Mouse (Mus musculus) limb, embryonic 11.5 days (tissue): Measurements from ENCODE around the gene Mybph. TPM values are rescaled to one million over a fixed set of nuclear protein-coding genes. Genes with fewer than 3 reads are reported as not detected.

Experiments
- ATAC-seq: fragments of 200-750 bp; cut with Nextera tagmentation; 2 replicates; pipeline ENCODE4 v1.8.0; 2017; ENCODE audit warnings: low read depth; ENCODE audit not compliant: insufficient number of reproducible peaks, low FRiP score, low TSS enrichment
- DNase-seq: peaks from one replicate; pipeline ENCODE4 v3.0.0-alpha.2; 2015; ENCODE audit warnings: low spot score
- H3K27ac ChIP-seq: fragments of 300-500 bp; sonication (generic); replicated peaks from 2 replicates; pipeline ENCODE4 v1.5.1; 2014; ENCODE audit warnings: low read depth, mild to moderate bottlenecking, low read length
- H3K27me3 ChIP-seq: fragments of 300-500 bp; sonication (generic); 2 replicates; pipeline ENCODE4 v1.6.1; 2014; ENCODE audit warnings: mild to moderate bottlenecking, low read length, mixed read lengths; ENCODE audit not compliant: control insufficient read depth, insufficient read depth
- H3K36me3 ChIP-seq: fragments of 300-500 bp; sonication (generic); 2 replicates; pipeline ENCODE4 v1.6.1; 2014; ENCODE audit warnings: mild to moderate bottlenecking, low read length, moderate library complexity, mixed read lengths; ENCODE audit not compliant: control insufficient read depth, insufficient read depth
- H3K4me1 ChIP-seq: fragments of 300-500 bp; sonication (generic); 2 replicates; pipeline ENCODE4 v1.6.1; 2014; ENCODE audit warnings: low read length, mixed read lengths; ENCODE audit not compliant: control insufficient read depth, insufficient read depth
- H3K4me2 ChIP-seq: fragments of 300-500 bp; sonication (generic); 2 replicates; pipeline ENCODE4 v1.6.1; 2014; ENCODE audit warnings: low read depth, mild to moderate bottlenecking, moderate library complexity; ENCODE audit not compliant: severe bottlenecking
- H3K4me3 ChIP-seq: fragments of 300-500 bp; sonication (generic); 2 replicates; pipeline ENCODE4 v1.5.1; 2014; ENCODE audit warnings: low read depth, low read length
- H3K9ac ChIP-seq: fragments of 300-500 bp; sonication (generic); 2 replicates; pipeline ENCODE4 v1.6.1; 2014; ENCODE audit warnings: mild to moderate bottlenecking, low read length
- H3K9me3 ChIP-seq: fragments of 300-500 bp; sonication (generic); 2 replicates; pipeline ENCODE4 v1.6.1; 2016; ENCODE audit warnings: low read length; ENCODE audit not compliant: control insufficient read depth
- WGBS: fragments of 180-500 bp; shearing (Covaris S2); extraction: QIAGEN DNeasy Blood & Tissue Kit; methylation state at CpG from one replicate; pipeline ENCODE4 v1.1.7; 2014; 5-methylcytosine and 5-hydroxymethylcytosine counted together
- polyA plus RNA-seq: library from polyadenylated mRNA; unstranded; fragments of >200 nt; fragmentation: Nextera tagmentation; extraction: Ambion mirVana; gene quantifications from 2 replicates; pipeline ENCODE4 v1.2.1, GENCODE M21; 2014

Gene Mybph
- polyA plus RNA-seq, 1 experiment from 2014 or later: 4.8 TPM

DNA sequence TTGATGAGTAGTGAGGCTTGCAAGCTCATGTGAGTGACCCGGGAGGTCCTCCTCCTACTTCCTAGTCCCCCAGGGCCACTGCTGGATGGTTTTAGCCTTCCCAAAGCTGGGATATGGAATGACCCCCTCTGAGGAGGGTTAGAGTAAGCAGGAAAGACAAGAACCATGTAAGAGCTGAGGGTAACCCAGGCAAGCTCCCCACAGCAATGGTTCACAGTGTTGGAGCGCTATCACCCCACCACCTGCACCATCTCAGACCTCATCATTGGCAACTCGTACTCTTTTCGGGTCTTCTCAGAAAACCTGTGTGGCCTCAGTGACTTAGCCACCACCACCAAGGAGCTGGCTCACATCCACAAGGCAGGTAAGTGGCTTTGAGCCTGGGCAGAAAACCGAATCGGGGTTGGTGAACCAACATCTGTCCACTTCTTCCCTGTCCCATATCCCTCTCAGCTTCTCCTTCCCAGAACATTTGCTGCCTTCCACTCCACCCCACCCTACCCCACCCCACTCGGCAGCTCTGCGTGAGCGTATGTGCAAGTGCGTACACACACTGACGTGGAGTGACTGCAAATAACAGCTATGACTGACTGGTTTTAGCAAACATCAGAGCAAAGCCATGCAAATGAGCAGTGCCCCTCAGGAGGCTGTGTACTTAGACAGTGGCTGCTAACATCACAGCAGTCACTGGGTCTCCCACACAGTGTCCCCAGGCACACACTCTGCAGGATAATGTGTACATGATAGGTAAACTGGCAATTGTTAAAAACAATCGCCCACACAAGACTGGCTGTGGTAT is 5.1 kb downstream of the Mybph start:
- 88% methylated on average over 12 of the region's 12 CpGs for WGBS
- H3K4me3 ChIP-seq: no peak overlapping the region
- peaks cover 29% of the 10 kb centered on the region for H3K4me1 ChIP-seq
- no peak overlapping the region for H3K27ac ChIP-seq
- ATAC-seq (no peak), DNase-seq (no peak)
- H3K36me3 ChIP-seq: no peaks in the 10 kb centered on the region
- no peaks in the 10 kb centered on the region for H3K9me3 ChIP-seq
- H3K27me3 ChIP-seq: no peaks in the 10 kb centered on the region
- no peak overlapping the region for H3K9ac ChIP-seq
- H3K4me2 ChIP-seq: no peak overlapping the region

DNA sequence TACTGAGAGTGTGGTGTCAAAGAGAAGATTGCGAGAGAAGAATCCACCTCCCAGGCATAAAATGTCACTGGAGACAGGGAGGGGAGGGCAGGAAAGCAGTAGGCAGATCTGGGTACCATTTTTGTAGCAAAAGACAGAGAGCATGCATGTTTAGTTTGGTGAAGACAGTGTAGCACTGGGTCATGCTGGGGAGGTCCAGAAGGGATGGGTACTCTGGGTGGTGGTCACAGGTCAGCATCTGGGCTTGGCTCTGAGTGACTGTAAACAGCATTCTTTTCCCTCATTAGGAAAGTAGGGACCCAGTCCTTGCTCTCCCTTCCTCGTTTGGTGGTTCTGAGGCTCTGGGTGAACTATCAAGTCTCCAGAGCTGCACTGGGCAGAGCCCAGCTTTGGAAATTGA is 7.2 kb downstream of the Mybph start:
- Histone ChIP-seq H3K36me3 (no peaks in the 10 kb centered on the region), H3K9ac (no peak overlapping the region), H3K27me3 (no peaks in the 10 kb centered on the region), H3K4me2 (no peak overlapping the region), H3K4me3 (no peak overlapping the region), H3K4me1 (peaks cover 10% of the 10 kb centered on the region), H3K9me3 (no peaks in the 10 kb centered on the region), H3K27ac (no peak overlapping the region)
- WGBS: 51% methylated on average over 2 of the region's 2 CpGs
- ATAC-seq (no peak), DNase-seq (no peak)

DNA sequence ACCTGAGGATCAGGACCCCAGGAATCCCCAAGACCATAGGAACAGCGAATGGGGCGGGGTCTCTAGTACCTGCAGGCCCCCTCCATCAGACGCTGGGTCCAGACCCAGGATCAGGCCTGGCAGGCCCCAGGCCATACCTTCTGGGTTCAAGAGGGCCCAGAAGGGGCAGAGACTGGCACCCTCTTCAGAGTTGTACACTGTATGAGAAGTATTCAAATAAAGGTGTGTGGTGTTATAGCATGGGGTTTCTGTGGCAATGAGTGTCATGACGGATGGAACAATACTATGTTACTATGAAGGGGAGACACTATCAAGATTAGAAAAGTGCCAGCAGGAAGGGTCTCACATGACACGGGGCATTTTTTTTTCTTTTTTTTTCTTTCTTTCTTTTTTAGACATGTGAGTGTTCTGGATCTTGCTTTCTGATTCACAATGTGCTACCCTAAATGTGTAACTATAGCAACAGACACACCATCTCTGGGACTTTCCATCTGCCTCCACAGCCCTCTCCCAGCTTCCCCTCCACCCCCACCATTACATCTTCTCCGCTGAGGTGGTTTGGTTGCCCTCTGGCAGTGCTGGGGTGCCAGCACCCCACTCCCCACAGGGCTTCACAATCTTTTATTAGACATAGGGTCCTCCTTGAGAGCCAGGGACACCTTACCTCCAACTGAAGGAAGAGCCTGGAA is 7.9 kb downstream of the Mybph start:
- Histone ChIP-seq H3K4me2 (no peak overlapping the region), H3K27ac (no peak overlapping the region), H3K4me1 (peaks cover 5% of the 10 kb centered on the region), H3K4me3 (no peak overlapping the region), H3K36me3 (no peaks in the 10 kb centered on the region), H3K9ac (no peak overlapping the region), H3K27me3 (no peaks in the 10 kb centered on the region), H3K9me3 (no peaks in the 10 kb centered on the region)
- no peak for DNase-seq
- ATAC-seq: no peak
- 89% methylated on average over 6 of the region's 6 CpGs for WGBS

DNA sequence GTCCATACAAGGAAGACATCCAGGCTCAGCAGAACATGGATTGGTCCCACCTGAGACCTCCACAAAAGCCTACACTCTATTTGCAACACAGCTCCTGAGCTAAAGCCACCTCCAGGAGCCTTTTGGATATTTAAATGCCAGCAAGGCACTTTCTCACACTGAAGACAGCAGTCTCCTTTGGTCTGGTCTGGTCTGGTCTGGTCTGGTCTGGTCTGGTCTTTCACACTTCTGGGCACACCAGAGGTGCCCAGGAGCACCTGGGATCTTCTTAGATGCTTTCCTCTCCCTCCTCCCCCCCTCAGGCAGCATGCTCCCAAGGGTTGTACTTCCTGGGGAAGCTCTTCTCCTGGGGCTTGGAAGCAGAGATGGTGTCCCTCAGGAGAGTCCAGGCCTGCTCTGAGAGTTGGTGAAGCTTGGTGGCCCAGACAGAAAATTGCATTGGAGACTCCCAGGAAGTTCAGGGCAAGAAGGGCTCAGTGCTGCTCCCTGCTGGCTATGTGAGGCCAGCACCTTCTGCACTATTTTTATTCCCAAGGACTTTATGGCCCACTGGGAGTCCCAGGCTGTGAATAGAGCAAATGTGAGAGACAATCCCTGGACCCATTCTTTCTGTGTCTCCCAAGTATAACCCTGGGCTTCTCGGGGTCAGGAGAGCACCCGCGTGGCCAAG is 8.6 kb downstream of the Mybph start:
- WGBS: 46% methylated on average over 3 of the region's 3 CpGs
- Histone ChIP-seq H3K9me3 (no peaks in the 10 kb centered on the region), H3K36me3 (no peaks in the 10 kb centered on the region), H3K27ac (no peak overlapping the region), H3K9ac (no peak overlapping the region), H3K4me2 (no peak overlapping the region), H3K27me3 (no peaks in the 10 kb centered on the region), H3K4me1 (peaks cover 6% of the 10 kb centered on the region; the same call in 1 of the 2 replicates), H3K4me3 (no peak overlapping the region)
- ATAC-seq: no peak
- DNase-seq: peak; percentile 58

DNA sequence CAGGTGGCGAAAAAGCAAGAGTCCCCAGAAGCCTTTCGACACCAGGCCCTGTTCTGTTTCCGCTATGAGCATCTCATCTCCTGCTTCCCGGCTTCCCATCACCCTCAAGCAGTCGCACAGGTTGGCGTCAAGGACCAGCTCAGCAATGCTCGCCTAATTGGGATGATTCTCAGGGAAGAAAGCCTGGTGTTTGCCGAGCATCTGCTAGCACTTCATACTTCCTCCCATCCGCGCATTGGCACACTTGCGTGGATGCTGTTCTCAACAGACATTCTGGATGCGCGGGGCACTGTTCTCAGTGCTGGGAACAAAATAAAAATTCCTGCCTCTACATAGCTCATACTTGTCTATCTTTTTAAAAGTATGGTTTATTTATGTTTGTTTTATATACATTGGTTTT is 11.0 kb downstream of the Mybph start:
- H3K4me3 ChIP-seq: no peak overlapping the region
- no peak overlapping the region for H3K27ac ChIP-seq
- H3K36me3 ChIP-seq: no peaks in the 10 kb centered on the region
- ATAC-seq: no peak
- H3K9me3 ChIP-seq: no peaks in the 10 kb centered on the region
- peaks cover 6% of the 10 kb centered on the region; the same call in 1 of the 2 replicates for H3K4me1 ChIP-seq
- H3K27me3 ChIP-seq: no peaks in the 10 kb centered on the region
- WGBS: 88% methylated on average over 13 of the region's 13 CpGs
- DNase-seq: no peak
- no peak overlapping the region for H3K4me2 ChIP-seq
- H3K9ac ChIP-seq: no peak overlapping the region

DNA sequence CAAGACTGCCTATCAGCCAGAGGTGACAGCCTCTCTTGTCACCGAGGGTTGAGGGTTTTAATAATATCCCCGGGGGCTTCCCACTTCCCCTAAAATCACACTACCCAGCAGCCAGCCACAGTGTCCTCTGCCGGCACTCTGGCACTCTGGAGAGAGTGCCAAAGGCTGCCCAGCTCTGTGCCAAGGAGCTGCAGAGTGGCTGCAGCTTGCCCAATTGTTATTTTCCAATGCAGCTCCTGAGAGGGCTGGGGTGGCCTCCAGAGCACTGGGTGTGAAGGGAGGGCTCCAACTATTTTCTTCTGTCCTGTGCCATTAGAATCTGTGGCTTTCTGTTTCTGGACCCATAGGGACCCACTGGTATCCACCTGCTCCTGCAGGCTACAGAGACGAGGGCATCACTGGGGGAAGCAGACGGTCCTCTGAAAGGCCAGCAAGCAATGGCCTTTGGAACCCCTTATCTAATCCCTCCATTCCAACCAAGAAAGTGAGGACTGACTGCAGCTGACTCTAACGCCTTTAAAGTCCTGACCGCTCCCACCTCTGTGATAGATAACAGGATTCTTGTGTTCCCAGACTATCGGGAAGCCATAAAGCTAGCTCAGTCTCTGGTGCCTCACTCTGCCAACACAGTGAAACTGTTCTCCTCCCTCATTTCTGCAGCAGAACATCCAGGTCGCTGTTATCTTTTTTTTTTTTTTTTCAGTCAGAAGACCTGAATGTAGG is 12.2 kb downstream of the Mybph start:
- ATAC-seq (no peak), DNase-seq (no peak)
- no peaks in the 10 kb centered on the region for H3K27me3 ChIP-seq
- no peak overlapping the region for H3K4me2 ChIP-seq
- H3K27ac ChIP-seq: no peak overlapping the region
- H3K4me3 ChIP-seq: no peak overlapping the region
- no peaks in the 10 kb centered on the region for H3K9me3 ChIP-seq
- 35% methylated on average over 9 of the region's 9 CpGs for WGBS
- H3K36me3 ChIP-seq: no peaks in the 10 kb centered on the region
- peaks cover 6% of the 10 kb centered on the region; the same call in 1 of the 2 replicates for H3K4me1 ChIP-seq
- no peak overlapping the region for H3K9ac ChIP-seq

DNA sequence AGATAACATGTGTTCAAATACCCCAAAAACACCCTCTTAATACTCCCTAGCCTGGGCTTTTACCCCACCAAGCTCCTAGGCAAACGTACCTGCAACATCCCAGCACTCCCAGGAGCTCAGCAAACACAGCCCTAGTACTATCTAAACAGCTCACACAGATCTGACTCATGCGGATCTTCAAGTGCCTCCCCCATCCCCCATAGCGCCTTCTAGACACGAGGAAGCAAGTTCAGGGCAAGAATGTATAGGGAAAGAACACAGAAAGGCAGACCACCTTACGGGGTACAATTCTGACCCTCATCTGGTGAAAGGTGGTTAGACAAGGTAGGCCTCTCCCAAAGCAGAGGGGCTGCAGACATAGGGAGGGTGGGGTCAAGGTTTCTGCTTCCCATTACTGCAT is 12.8 kb downstream of the Mybph start:
- H3K27ac ChIP-seq: no peak overlapping the region
- DNase-seq (no peak), ATAC-seq (no peak)
- H3K36me3 ChIP-seq: no peaks in the 10 kb centered on the region
- H3K9ac ChIP-seq: no peak overlapping the region
- H3K4me2 ChIP-seq: no peak overlapping the region
- H3K27me3 ChIP-seq: no peaks in the 10 kb centered on the region
- peaks cover 12% of the 10 kb centered on the region for H3K4me1 ChIP-seq
- H3K4me3 ChIP-seq: no peak overlapping the region
- no peaks in the 10 kb centered on the region for H3K9me3 ChIP-seq
- WGBS: 41% methylated on average over 5 of the region's 5 CpGs

DNA sequence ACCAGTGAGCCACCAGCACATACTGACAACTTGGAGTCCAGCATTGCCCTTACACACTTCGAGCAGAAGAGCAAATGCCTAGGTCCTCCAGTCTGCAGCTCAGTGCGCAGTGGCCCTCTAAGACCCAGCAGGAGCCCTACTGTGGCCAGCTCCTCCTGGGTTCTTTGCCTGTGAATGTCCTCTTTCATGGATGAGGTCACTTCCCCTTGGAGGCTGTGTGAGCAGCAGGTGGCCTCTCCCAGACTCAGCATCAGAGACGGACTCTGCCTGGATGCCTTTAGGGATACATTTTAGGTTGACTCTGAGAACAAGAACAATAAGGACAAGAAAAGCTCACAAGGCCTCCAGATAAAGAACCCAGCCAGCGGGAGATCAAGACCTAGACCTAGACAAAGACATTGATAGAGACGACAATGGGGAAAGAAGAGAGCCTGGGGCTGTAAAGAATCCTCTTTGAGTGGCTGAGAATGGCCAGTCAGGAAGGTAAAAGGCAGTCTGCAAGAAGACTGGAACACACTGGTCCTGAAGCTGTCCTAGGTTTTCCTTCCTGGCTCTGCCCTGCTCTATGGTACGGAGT is 17.0 kb downstream of the Mybph start:
- 77% methylated on average over 6 of the region's 6 CpGs for WGBS
- DNase-seq: no peak
- no peak overlapping the region for H3K27ac ChIP-seq

More for the DNA sequence above, 17.0 kb downstream of the Mybph start:
- H3K9me3 ChIP-seq: no peaks in the 10 kb centered on the region
- H3K27me3 ChIP-seq: no peaks in the 10 kb centered on the region
- peaks cover 21% of the 10 kb centered on the region for H3K4me1 ChIP-seq
- H3K4me3 ChIP-seq: no peak overlapping the region
- no peak overlapping the region for H3K4me2 ChIP-seq
- H3K36me3 ChIP-seq: no peaks in the 10 kb centered on the region
- H3K9ac ChIP-seq: no peak overlapping the region
- ATAC-seq: no peak
